Mouse (Mus musculus) forebrain, embryonic 13.5 days (tissue): Measurements from ENCODE around the gene 3110009E18Rik. TPM values are rescaled to one million over a fixed set of nuclear protein-coding genes. Genes with fewer than 3 reads are reported as not detected.

Source experiments
- ATAC-seq: fragments of 200-750 bp; cut with Nextera tagmentation; 2 replicates; pipeline ENCODE4 v1.8.0; 2017
- H3K27ac ChIP-seq: fragments of 300-500 bp; sonication (generic); 2 replicates; pipeline ENCODE4 v1.5.1; 2015; ENCODE audit warnings: inconsistent platforms, mild to moderate bottlenecking, moderate library complexity
- H3K27me3 ChIP-seq: fragments of 300-500 bp; sonication (generic); 2 replicates; pipeline ENCODE4 v1.6.1; 2015; ENCODE audit warnings: mild to moderate bottlenecking, inconsistent platforms
- H3K36me3 ChIP-seq: fragments of 300-500 bp; sonication (generic); 2 replicates; pipeline ENCODE4 v1.6.1; 2015; ENCODE audit warnings: mild to moderate bottlenecking, inconsistent platforms; ENCODE audit not compliant: poor library complexity, severe bottlenecking
- H3K4me1 ChIP-seq: fragments of 300-500 bp; sonication (generic); 2 replicates; pipeline ENCODE4 v1.6.1; 2015; ENCODE audit warnings: inconsistent platforms
- H3K4me2 ChIP-seq: fragments of 300-500 bp; sonication (generic); 2 replicates; pipeline ENCODE4 v1.6.1; 2015; ENCODE audit warnings: inconsistent platforms, mild to moderate bottlenecking, moderate library complexity
- H3K4me3 ChIP-seq: fragments of 300-500 bp; sonication (generic); 2 replicates; pipeline ENCODE4 v1.5.1; 2015; ENCODE audit warnings: mild to moderate bottlenecking, inconsistent platforms
- H3K9ac ChIP-seq: fragments of 300-500 bp; sonication (generic); 2 replicates; pipeline ENCODE4 v1.6.1; 2015; ENCODE audit warnings: mild to moderate bottlenecking, inconsistent platforms
- H3K9me3 ChIP-seq: fragments of 300-500 bp; sonication (generic); replicated peaks from 2 replicates; pipeline ENCODE4 v1.6.1; 2016; ENCODE audit warnings: inconsistent platforms
- WGBS: fragments of 180-500 bp; shearing (Covaris S2); methylation state at CpG from one replicate; pipeline ENCODE4 v1.1.7; 2015; 5-methylcytosine and 5-hydroxymethylcytosine counted together
- polyA plus RNA-seq: library from polyadenylated mRNA; unstranded; fragments of >200 nt; fragmentation: Nextera tagmentation; extraction: Ambion mirVana; gene quantifications from 2 replicates; pipeline ENCODE4 v1.2.1, GENCODE M21; 2015

Gene 3110009E18Rik
- 24.8 and 29.7 TPM in 2 replicates for polyA plus RNA-seq

GRCm38 (mm10) chr1:120120969-120121811 lies at the start of gene 3110009E18Rik, which contains the start of gene Dbi:
Gene 3110009E18Rik, plus strand, starts transcription at chr1:120121187.
Gene Dbi, minus strand, starts transcription at chr1:120121078.
- Histone ChIP-seq H3K4me3 (peak within 1 kb of the TSS; percentile 69), H3K36me3 (peaks cover 15% of the 10 kb centered on the region), H3K4me2 (peak within 1 kb of the TSS; percentile 82), H3K27me3 (no peaks in the 10 kb centered on the region), H3K9me3 (no peaks in the 10 kb centered on the region), H3K4me1 (peaks cover 56% of the 10 kb centered on the region), H3K27ac (peak within 1 kb of the TSS; percentile 90), H3K9ac (peak within 1 kb of the TSS; percentile 78)
- WGBS = 2% methylated on average over 52 of the region's 52 CpGs
- ATAC-seq = peak; percentile 96

- peaks cover 24% of the 10 kb centered on the region for H3K4me1 ChIP-seq
- ATAC-seq = no peak
- H3K4me2 ChIP-seq = peak overlapping the region; percentile 78
- no peaks in the 10 kb centered on the region for H3K9me3 ChIP-seq
- peak overlapping the region; percentile 45; the same call in 1 of the 2 replicates for H3K9ac ChIP-seq
- peak overlapping the region; percentile 36 for H3K4me3 ChIP-seq
- 17% methylated on average over 16 of the region's 16 CpGs for WGBS
- H3K27ac ChIP-seq = no peak overlapping the region
- H3K27me3 ChIP-seq = peaks cover 41% of the 10 kb centered on the region
- H3K36me3 ChIP-seq = no peaks in the 10 kb centered on the region
Measured at GRCm38 (mm10) chr1:120072900-120073299, 48.1 kb upstream of the 3110009E18Rik start.

GRCm38 (mm10) chr1:120073519-120074306 lies 47.3 kb upstream of the 3110009E18Rik start, which contains the start of gene Tmem37:
Gene Tmem37, minus strand, starts transcription at chr1:120074074.
- H3K27ac ChIP-seq = no peak within 1 kb of the TSS
- peaks cover 41% of the 10 kb centered on the region for H3K27me3 ChIP-seq
- ATAC-seq = peak; percentile 72
- 2% methylated on average over 38 of the region's 40 CpGs for WGBS
- H3K4me3 ChIP-seq = peak within 1 kb of the TSS; percentile 36
- no peaks in the 10 kb centered on the region for H3K9me3 ChIP-seq
- peaks cover 28% of the 10 kb centered on the region for H3K4me1 ChIP-seq
- H3K4me2 ChIP-seq = peak within 1 kb of the TSS; percentile 78
- no peaks in the 10 kb centered on the region for H3K36me3 ChIP-seq
- peak within 1 kb of the TSS; percentile 45 for H3K9ac ChIP-seq

GRCm38 (mm10) chr1:120074307-120074702 lies 46.7 kb upstream of the 3110009E18Rik start:
- H3K36me3 ChIP-seq = no peaks in the 10 kb centered on the region
- no peak overlapping the region for H3K27ac ChIP-seq
- H3K27me3 ChIP-seq = peaks cover 41% of the 10 kb centered on the region
- H3K9ac ChIP-seq = no peak overlapping the region
- H3K9me3 ChIP-seq = no peaks in the 10 kb centered on the region
- 13% methylated on average over 4 of the region's 4 CpGs for WGBS
- no peak overlapping the region for H3K4me3 ChIP-seq
- H3K4me1 ChIP-seq = peaks cover 28% of the 10 kb centered on the region
- H3K4me2 ChIP-seq = peak overlapping the region; percentile 78; the same call in 1 of the 2 replicates
- no peak for ATAC-seq

- H3K27ac ChIP-seq = no peak overlapping the region
- H3K36me3 ChIP-seq = no peaks in the 10 kb centered on the region
- H3K9ac ChIP-seq = no peak overlapping the region
- WGBS = 75% methylated on average over 4 of the region's 4 CpGs
- no peak for ATAC-seq
- H3K4me2 ChIP-seq = no peak overlapping the region
- H3K27me3 ChIP-seq = peaks cover 41% of the 10 kb centered on the region
- no peaks in the 10 kb centered on the region for H3K9me3 ChIP-seq
- H3K4me3 ChIP-seq = no peak overlapping the region
- H3K4me1 ChIP-seq = peaks cover 28% of the 10 kb centered on the region
Measured at GRCm38 (mm10) chr1:120074931-120075330, 46.1 kb upstream of the 3110009E18Rik start.

GRCm38 (mm10) chr1:120075507-120075906 lies 45.5 kb upstream of the 3110009E18Rik start:
- H3K36me3 ChIP-seq = no peaks in the 10 kb centered on the region
- H3K4me2 ChIP-seq = no peak overlapping the region
- H3K4me3 ChIP-seq = no peak overlapping the region
- no peak overlapping the region for H3K27ac ChIP-seq
- no peaks in the 10 kb centered on the region for H3K9me3 ChIP-seq
- no peak for ATAC-seq
- H3K9ac ChIP-seq = no peak overlapping the region
- H3K4me1 ChIP-seq = peaks cover 28% of the 10 kb centered on the region
- H3K27me3 ChIP-seq = peaks cover 43% of the 10 kb centered on the region
- 85% methylated on average over 5 of the region's 5 CpGs for WGBS

GRCm38 (mm10) chr1:120077746-120078410 lies 43.1 kb upstream of the 3110009E18Rik start:
- H3K4me3 ChIP-seq = no peak overlapping the region
- H3K9me3 ChIP-seq = no peaks in the 10 kb centered on the region
- H3K27me3 ChIP-seq = peaks cover 27% of the 10 kb centered on the region
- no peaks in the 10 kb centered on the region for H3K36me3 ChIP-seq
- no peak overlapping the region for H3K27ac ChIP-seq
- no peak overlapping the region for H3K4me2 ChIP-seq
- peaks cover 24% of the 10 kb centered on the region for H3K4me1 ChIP-seq
- no peak overlapping the region for H3K9ac ChIP-seq
- WGBS = 3% methylated on average over 9 of the region's 9 CpGs
- no peak; the same call in 1 of the 2 replicates for ATAC-seq

GRCm38 (mm10) chr1:120080632-120081031 lies 40.4 kb upstream of the 3110009E18Rik start:
- Histone ChIP-seq H3K36me3 (no peaks in the 10 kb centered on the region), H3K9ac (no peak overlapping the region), H3K4me2 (no peak overlapping the region), H3K4me1 (peaks cover 10% of the 10 kb centered on the region), H3K4me3 (no peak overlapping the region), H3K9me3 (no peaks in the 10 kb centered on the region), H3K27ac (no peak overlapping the region), H3K27me3 (peaks cover 4% of the 10 kb centered on the region; the same call in 1 of the 2 replicates)
- WGBS = 86% methylated on average over 1 of the region's 1 CpGs
- ATAC-seq = no peak

GRCm38 (mm10) chr1:120082957-120083585 lies 37.9 kb upstream of the 3110009E18Rik start:
- H3K27ac ChIP-seq = no peak overlapping the region
- no peak overlapping the region for H3K4me2 ChIP-seq
- peaks cover 3% of the 10 kb centered on the region; the same call in 1 of the 2 replicates for H3K27me3 ChIP-seq
- H3K36me3 ChIP-seq = no peaks in the 10 kb centered on the region
- peaks cover 2% of the 10 kb centered on the region for H3K4me1 ChIP-seq
- H3K9ac ChIP-seq = no peak overlapping the region
- ATAC-seq = no peak
- no peaks in the 10 kb centered on the region for H3K9me3 ChIP-seq
- 42% methylated on average over 7 of the region's 7 CpGs for WGBS
- H3K4me3 ChIP-seq = no peak overlapping the region

- no peak overlapping the region for H3K27ac ChIP-seq
- H3K36me3 ChIP-seq = no peaks in the 10 kb centered on the region
- no peaks in the 10 kb centered on the region for H3K9me3 ChIP-seq
- no peak overlapping the region for H3K4me2 ChIP-seq
- no peaks in the 10 kb centered on the region for H3K4me1 ChIP-seq
- H3K9ac ChIP-seq = no peak overlapping the region
- peaks cover 3% of the 10 kb centered on the region; the same call in 1 of the 2 replicates for H3K27me3 ChIP-seq
- 62% methylated on average over 5 of the region's 5 CpGs for WGBS
- H3K4me3 ChIP-seq = no peak overlapping the region
- no peak for ATAC-seq
Measured at GRCm38 (mm10) chr1:120083921-120084517, 37.0 kb upstream of the 3110009E18Rik start.

- no peak for ATAC-seq
- Histone ChIP-seq H3K27ac (no peak overlapping the region), H3K9ac (no peak overlapping the region), H3K27me3 (no peaks in the 10 kb centered on the region), H3K4me1 (no peaks in the 10 kb centered on the region), H3K4me3 (no peak overlapping the region), H3K9me3 (no peaks in the 10 kb centered on the region), H3K36me3 (no peaks in the 10 kb centered on the region), H3K4me2 (no peak overlapping the region)
- 64% methylated on average over 3 of the region's 3 CpGs for WGBS
Measured at GRCm38 (mm10) chr1:120085696-120086095, 35.3 kb upstream of the 3110009E18Rik start.
